Mouse (Mus musculus): ENCODE measurements around the gene Emc1.

GRCm38 (mm10) chr4:139373130-139373529 lies 20.7 kb downstream of the Emc1 start:
- no peak for TF ChIP-seq CTCF (IDR thresholded peaks at IDR 0.05; ENCODE audit: low read depth)
- no peak for TF ChIP-seq EP300 (IDR thresholded peaks at IDR 0.05; ENCODE audit: low read depth)
